Mouse (Mus musculus) heart, embryonic 16.5 days (tissue): Measurements from ENCODE around the gene Pknox2. TPM values are rescaled to one million over a fixed set of nuclear protein-coding genes. Genes with fewer than 3 reads are reported as not detected.

Source experiments
- ATAC-seq: fragments of 200-750 bp; cut with Nextera tagmentation; replicated peaks from 2 replicates; pipeline ENCODE4 v1.8.0; 2017; ENCODE audit warnings: moderate number of reproducible peaks; ENCODE audit not compliant: insufficient read depth, low FRiP score; ENCODE audit errors: extremely low read depth
- H3K27ac ChIP-seq: fragments of 300-500 bp; sonication (generic); 2 replicates; pipeline ENCODE4 v1.5.1; 2014; ENCODE audit warnings: mild to moderate bottlenecking, low read length, control low read depth, moderate library complexity
- H3K27me3 ChIP-seq: fragments of 300-500 bp; sonication (generic); 2 replicates; pipeline ENCODE4 v1.6.1; 2014; ENCODE audit warnings: low read length, mixed read lengths; ENCODE audit not compliant: control insufficient read depth, insufficient read depth
- H3K36me3 ChIP-seq: fragments of 300-500 bp; sonication (generic); 2 replicates; pipeline ENCODE4 v1.6.1; 2014; ENCODE audit not compliant: control insufficient read depth, insufficient read depth
- H3K4me1 ChIP-seq: fragments of 300-500 bp; sonication (generic); 2 replicates; pipeline ENCODE4 v1.6.1; 2014; ENCODE audit warnings: low read length, mixed read lengths; ENCODE audit not compliant: control insufficient read depth, insufficient read depth
- H3K4me2 ChIP-seq: fragments of 300-500 bp; sonication (generic); 2 replicates; pipeline ENCODE4 v1.6.1; 2014; ENCODE audit warnings: low read depth, mild to moderate bottlenecking, control low read depth, low read length
- H3K4me3 ChIP-seq: fragments of 300-500 bp; sonication (generic); 2 replicates; pipeline ENCODE4 v1.5.1; 2014; ENCODE audit warnings: mild to moderate bottlenecking, control low read depth, low read length
- H3K9ac ChIP-seq: fragments of 300-500 bp; sonication (generic); 2 replicates; pipeline ENCODE4 v1.6.1; 2014; ENCODE audit warnings: low read length, control low read depth
- H3K9me3 ChIP-seq: fragments of 300-500 bp; sonication (generic); replicated peaks from 2 replicates; pipeline ENCODE4 v1.6.1; 2016; ENCODE audit warnings: low read length; ENCODE audit not compliant: control insufficient read depth
- WGBS: fragments of 180-500 bp; shearing (Covaris S2); extraction: QIAGEN DNeasy Blood & Tissue Kit; methylation state at CpG from one replicate; pipeline ENCODE4 v1.1.7; 2014; 5-methylcytosine and 5-hydroxymethylcytosine counted together
- polyA plus RNA-seq: library from polyadenylated mRNA; unstranded; fragments of >200 nt; fragmentation: Nextera tagmentation; extraction: Ambion mirVana; gene quantifications from 2 replicates; pipeline ENCODE4 v1.2.1, GENCODE M21; 2015

Gene Pknox2
- polyA plus RNA-seq, 1 experiment from 2014 or later, result 3.9 TPM

DNA sequence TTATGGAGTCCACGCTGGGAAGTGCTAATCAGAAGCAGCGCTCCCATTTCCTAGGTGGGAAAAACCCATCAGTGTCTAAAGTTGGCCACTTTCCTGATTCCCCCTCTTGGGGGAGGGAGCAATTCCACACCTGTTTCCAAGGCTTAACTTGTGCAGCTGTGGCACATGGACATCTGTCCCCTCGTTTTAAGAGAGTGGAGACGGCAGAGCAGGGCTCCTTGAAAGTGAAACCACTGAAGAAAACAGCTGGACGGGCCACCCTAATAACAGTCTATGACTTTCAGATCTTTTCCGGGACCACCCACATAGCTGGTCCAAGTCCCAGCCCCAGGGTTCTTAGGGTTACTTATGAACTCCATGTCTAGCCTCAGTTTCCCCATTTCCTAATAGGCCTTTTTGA lies 94.2 kb downstream of the Pknox2 start:
- H3K9ac ChIP-seq, result no peak overlapping the region
- H3K4me1 ChIP-seq, result peaks cover 13% of the 10 kb centered on the region
- WGBS, result 55% methylated on average over 6 of the region's 6 CpGs
- no peak overlapping the region for H3K27ac ChIP-seq
- peak overlapping the region; percentile 29; the same call in 1 of the 2 replicates for H3K4me2 ChIP-seq
- H3K4me3 ChIP-seq, result no peak overlapping the region
- no peaks in the 10 kb centered on the region for H3K36me3 ChIP-seq
- no peaks in the 10 kb centered on the region for H3K27me3 ChIP-seq
- ATAC-seq, result no peak
- H3K9me3 ChIP-seq, result no peaks in the 10 kb centered on the region

DNA sequence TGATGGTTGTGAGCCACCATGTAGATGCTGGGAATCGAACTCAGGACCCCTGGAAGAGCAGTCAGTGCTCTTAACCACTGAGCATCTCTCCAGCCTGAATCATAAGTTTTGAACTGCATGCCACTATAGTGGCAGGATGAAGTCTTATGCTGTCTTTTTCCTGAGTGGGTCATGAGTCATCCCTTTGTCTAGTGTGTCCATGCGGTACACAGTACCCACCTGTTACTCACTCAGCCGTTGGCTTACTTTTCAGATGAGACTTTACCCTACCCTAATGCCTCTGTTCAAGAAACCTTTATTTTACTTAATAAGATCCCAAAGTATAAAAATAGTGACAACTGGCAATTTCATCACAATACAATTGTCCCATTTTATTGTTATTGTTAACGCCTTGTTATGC lies 95.5 kb downstream of the Pknox2 start:
- Histone ChIP-seq H3K4me3 (no peak overlapping the region), H3K9me3 (no peaks in the 10 kb centered on the region), H3K27me3 (no peaks in the 10 kb centered on the region), H3K4me1 (peaks cover 13% of the 10 kb centered on the region), H3K4me2 (no peak overlapping the region), H3K36me3 (no peaks in the 10 kb centered on the region), H3K9ac (no peak overlapping the region), H3K27ac (no peak overlapping the region)
- WGBS, result 94% methylated on average over 4 of the region's 4 CpGs
- ATAC-seq, result no peak

DNA sequence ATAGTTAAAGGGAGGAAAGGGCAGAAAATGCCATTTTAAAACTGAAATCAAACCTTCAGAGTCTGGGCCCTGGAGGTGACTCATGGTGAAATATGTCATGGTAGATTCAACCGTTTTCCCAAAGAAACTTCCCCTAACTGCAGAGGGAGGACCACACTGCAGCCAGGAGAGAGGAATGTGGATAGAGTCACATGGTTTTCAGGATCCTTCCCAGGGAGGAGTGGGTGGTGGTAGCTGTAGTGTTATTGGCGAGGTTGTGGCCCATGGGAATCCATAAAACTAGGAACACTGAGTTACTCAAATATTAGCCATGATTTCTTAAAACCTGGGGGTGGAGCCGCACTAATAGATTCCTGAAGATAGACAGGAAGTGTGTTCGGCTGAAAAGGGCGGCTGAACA lies 99.7 kb downstream of the Pknox2 start:
- Histone ChIP-seq H3K4me2 (no peak overlapping the region), H3K9me3 (no peaks in the 10 kb centered on the region), H3K36me3 (no peaks in the 10 kb centered on the region), H3K27me3 (no peaks in the 10 kb centered on the region), H3K9ac (no peak overlapping the region), H3K4me3 (no peak overlapping the region), H3K4me1 (no peaks in the 10 kb centered on the region), H3K27ac (no peak overlapping the region)
- no peak; the same call in 1 of the 2 replicates for ATAC-seq
- WGBS, result 64% methylated on average over 5 of the region's 5 CpGs

DNA sequence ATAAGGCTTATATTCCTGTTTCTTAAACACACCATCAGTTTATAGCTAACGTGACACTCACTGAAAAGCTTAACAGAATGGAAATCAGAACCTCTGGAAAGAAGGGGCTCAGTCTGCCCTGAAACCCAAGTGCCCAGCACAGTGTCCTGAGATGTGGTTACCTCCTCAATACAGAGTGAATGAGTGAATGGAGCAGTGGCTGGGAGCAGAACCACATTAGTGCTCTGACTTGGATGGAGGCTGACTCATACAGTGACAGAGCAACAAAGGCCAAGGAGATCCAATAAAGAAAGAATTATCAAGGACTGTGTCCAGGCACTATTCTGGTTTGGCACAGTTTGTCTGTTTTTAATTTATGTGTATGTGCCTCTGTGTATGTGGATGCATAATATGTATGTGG lies 101.3 kb downstream of the Pknox2 start:
- Histone ChIP-seq H3K4me1 (0 out of 2 replicates have a peak, but pooled peaks cover 2% of the 10 kb centered on the region), H3K4me2 (no peak overlapping the region), H3K36me3 (no peaks in the 10 kb centered on the region), H3K27me3 (no peaks in the 10 kb centered on the region), H3K4me3 (no peak overlapping the region), H3K9me3 (no peaks in the 10 kb centered on the region), H3K27ac (no peak overlapping the region), H3K9ac (no peak overlapping the region)
- 73% methylated on average over 1 of the region's 1 CpGs for WGBS
- ATAC-seq, result no peak

DNA sequence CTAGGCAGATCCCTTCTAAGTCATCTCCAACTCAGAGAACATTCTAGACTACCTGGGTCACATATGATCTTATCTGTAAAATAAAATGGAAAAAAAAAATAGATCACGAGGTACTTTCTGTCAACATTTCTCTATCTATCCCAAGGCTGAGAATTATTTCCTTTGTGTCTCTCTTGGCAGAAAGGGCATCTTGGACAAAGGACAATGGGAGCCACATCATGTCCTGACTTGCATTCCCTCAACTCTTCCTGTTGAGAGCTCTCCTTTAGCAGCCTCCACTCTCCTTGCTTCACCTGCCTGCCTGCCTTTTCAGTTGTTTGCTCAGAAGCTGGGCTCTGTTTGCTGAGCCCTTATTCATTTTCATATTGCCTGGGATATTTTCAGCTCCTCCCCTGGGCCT lies 103.0 kb downstream of the Pknox2 start:
- WGBS, result 59% methylated on average over 1 of the region's 1 CpGs
- H3K4me3 ChIP-seq, result no peak overlapping the region
- H3K27me3 ChIP-seq, result no peaks in the 10 kb centered on the region
- no peak overlapping the region for H3K9ac ChIP-seq
- H3K9me3 ChIP-seq, result no peaks in the 10 kb centered on the region
- H3K4me1 ChIP-seq, result peaks cover 4% of the 10 kb centered on the region; the same call in 1 of the 2 replicates
- ATAC-seq, result no peak
- no peaks in the 10 kb centered on the region for H3K36me3 ChIP-seq
- H3K27ac ChIP-seq, result no peak overlapping the region
- H3K4me2 ChIP-seq, result no peak overlapping the region

DNA sequence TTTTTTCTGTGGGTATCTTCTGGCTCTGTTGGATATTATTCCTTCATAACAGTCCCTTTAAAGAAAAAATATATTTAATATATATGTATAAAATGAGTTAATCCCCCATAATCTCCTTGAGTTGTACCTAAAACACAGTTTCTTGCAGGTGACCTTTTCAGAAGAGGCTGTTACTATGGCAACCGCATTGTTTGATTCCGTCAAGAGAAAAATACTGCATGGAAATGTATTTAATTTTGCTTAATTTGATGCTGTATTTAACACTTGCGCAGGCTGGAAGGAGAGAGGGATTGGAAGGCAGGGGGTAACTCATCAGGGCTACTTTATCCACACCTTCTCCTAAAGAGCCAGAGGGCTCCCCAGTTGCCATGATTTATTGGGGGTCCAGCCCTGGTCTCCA lies 108.3 kb downstream of the Pknox2 start:
- Histone ChIP-seq H3K9me3 (no peaks in the 10 kb centered on the region; the same call in 1 of the 2 replicates), H3K36me3 (no peaks in the 10 kb centered on the region), H3K27me3 (no peaks in the 10 kb centered on the region), H3K27ac (no peak overlapping the region), H3K4me3 (no peak overlapping the region), H3K4me2 (no peak overlapping the region), H3K9ac (no peak overlapping the region), H3K4me1 (peaks cover 4% of the 10 kb centered on the region; the same call in 1 of the 2 replicates)
- WGBS, result 97% methylated on average over 3 of the region's 3 CpGs
- ATAC-seq, result no peak

DNA sequence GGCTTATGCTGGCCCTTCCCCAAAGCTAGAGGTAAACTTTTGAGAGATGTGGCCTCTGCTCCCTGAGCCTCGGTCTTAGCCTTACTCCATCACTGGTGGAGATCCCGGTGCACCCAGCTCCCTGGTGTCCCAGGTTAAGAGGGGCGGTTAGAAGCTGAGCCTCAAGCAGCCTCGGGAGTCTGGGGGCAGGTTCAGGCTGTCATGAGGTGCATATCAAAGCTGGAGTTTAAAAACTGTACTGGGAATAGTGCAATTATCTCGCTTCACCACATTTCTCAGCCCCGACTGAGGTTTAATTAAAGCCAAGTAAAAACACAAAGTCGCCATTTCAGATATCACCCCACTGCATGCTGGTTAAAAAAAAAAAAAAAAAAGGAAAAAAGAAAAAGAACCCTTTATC lies 108.8 kb downstream of the Pknox2 start:
- H3K9me3 ChIP-seq, result no peaks in the 10 kb centered on the region; the same call in 1 of the 2 replicates
- H3K36me3 ChIP-seq, result no peaks in the 10 kb centered on the region
- no peak overlapping the region for H3K27ac ChIP-seq
- H3K9ac ChIP-seq, result no peak overlapping the region
- ATAC-seq, result no peak
- no peak overlapping the region for H3K4me2 ChIP-seq
- WGBS, result 54% methylated on average over 7 of the region's 7 CpGs
- no peaks in the 10 kb centered on the region for H3K27me3 ChIP-seq
- H3K4me3 ChIP-seq, result no peak overlapping the region
- H3K4me1 ChIP-seq, result peaks cover 4% of the 10 kb centered on the region; the same call in 1 of the 2 replicates

DNA sequence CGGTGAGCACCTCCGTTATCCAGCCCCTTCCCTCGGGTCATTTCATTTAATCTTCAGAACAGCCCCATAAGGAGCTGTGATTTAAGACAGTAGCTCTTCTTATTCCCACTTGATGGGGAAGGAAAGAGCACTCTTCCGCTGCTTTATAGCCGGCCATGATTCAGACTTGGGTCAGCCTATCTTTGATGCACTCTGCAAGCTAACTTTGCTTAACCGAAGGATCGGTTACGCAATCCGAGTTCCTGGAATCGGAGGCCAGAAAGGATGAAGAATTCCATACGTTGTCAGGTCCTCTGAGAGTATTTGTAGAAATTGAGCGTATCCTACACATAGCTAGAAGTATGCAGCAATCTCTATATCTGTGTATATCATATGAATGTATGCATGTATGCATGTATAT lies 109.8 kb downstream of the Pknox2 start:
- H3K9me3 ChIP-seq, result no peaks in the 10 kb centered on the region; the same call in 1 of the 2 replicates
- ATAC-seq, result no peak
- H3K4me1 ChIP-seq, result peaks cover 4% of the 10 kb centered on the region; the same call in 1 of the 2 replicates
- H3K27ac ChIP-seq, result no peak overlapping the region
- no peak overlapping the region for H3K4me2 ChIP-seq
- WGBS, result 68% methylated on average over 12 of the region's 12 CpGs
- H3K36me3 ChIP-seq, result no peaks in the 10 kb centered on the region
- H3K4me3 ChIP-seq, result no peak overlapping the region
- H3K9ac ChIP-seq, result no peak overlapping the region
- no peaks in the 10 kb centered on the region for H3K27me3 ChIP-seq

DNA sequence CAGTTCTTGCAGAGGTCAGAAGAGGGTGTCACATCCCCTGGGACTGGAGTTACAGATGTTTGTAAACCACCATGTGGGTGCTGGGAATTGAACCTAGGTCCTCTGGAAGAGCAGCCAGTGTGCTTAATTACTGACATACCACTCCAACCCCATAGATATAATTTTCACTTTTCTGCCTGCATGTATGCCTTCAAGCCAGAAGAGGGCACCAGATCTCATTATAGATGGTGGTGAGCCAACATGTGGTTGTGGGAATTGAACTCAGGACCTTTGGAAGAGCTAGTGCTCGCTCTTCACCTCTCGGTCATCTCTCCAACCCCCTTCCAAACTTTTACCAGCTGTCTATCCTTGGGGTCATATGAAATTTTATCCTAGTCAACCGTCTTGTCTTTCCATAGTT lies 112.0 kb downstream of the Pknox2 start:
- ATAC-seq, result no peak
- Histone ChIP-seq H3K9me3 (no peaks in the 10 kb centered on the region; the same call in 1 of the 2 replicates), H3K36me3 (no peaks in the 10 kb centered on the region), H3K4me1 (peaks cover 5% of the 10 kb centered on the region), H3K9ac (no peak overlapping the region), H3K27me3 (no peaks in the 10 kb centered on the region), H3K27ac (no peak overlapping the region), H3K4me2 (no peak overlapping the region), H3K4me3 (no peak overlapping the region)
- 95% methylated on average over 3 of the region's 3 CpGs for WGBS
